Mouse (Mus musculus): ENCODE data around the gene Top2a. TPM values are rescaled to one million over a fixed set of nuclear protein-coding genes. Genes with fewer than 3 reads are reported as not detected.

Gene Top2a
- polyA plus RNA-seq, 1 experiment: 161 TPM

- Histone ChIP-seq H3K27ac (ENCODE audit: control insufficient read depth, insufficient read depth, low read depth, low read length, poor library complexity) (peak overlapping the region; percentile 61), H3K4me3 (replicated peaks; ENCODE audit: control insufficient read depth, low read depth, low read length) (peak overlapping the region; percentile 75), H3K4me1 (ENCODE audit: control insufficient read depth, insufficient read depth, low read length) (peaks cover 5% of the 10 kb centered on the region)
- TF ChIP-seq POLR2A (IDR thresholded peaks at IDR 0.05; ENCODE audit: borderline replicate concordance, control insufficient read depth, low read depth, low read length) (peak; percentile 45; the same call in 1 of the 2 replicates), CTCF (IDR thresholded peaks at IDR 0.05; ENCODE audit: control insufficient read depth, insufficient read depth, low read length) (no peak)
- WGBS: under 1% methylated on average over 32 of the region's 32 CpGs
Observed at GRCm38 (mm10) chr11:98963191-98964021, 60.6 kb downstream of the Top2a start.

GRCm38 (mm10) chr11:98962421-98963095 is 61.4 kb downstream of the Top2a start:
- Histone ChIP-seq H3K27ac (ENCODE audit: control insufficient read depth, insufficient read depth, low read depth, low read length, poor library complexity) (peak overlapping the region; percentile 36), H3K4me3 (replicated peaks; ENCODE audit: control insufficient read depth, low read depth, low read length) (peak overlapping the region; percentile 75)

DNA sequence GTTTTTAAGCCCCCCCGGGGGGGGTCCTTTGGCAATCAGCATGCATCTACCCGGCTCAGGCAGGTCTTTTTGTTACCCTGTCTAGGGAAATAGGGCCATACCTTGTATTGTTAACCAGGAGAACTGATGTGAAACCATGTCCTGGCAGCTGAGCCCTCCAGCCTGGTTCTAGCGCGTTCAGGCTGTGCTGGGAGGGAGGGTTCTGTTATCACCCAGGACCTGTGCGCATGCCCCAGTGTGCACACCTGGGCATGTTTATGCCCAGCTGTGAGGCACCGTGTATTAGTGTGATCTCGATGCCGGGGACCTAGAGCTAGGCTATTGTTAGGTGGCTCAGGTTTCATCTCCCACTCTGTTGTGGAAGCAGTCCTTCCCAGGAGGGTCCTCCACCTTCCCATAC is 62.2 kb downstream of the Top2a start:
- 14% methylated on average over 8 of the region's 8 CpGs for WGBS
- peaks cover 5% of the 10 kb centered on the region for H3K4me1 ChIP-seq (ENCODE audit: control insufficient read depth, insufficient read depth, low read length)
- peak overlapping the region; percentile 84; the same call in 1 of the 2 replicates for H3K27ac ChIP-seq (ENCODE audit: control insufficient read depth, insufficient read depth, low read depth, low read length, poor library complexity)
- TF ChIP-seq CTCF (IDR thresholded peaks at IDR 0.05; ENCODE audit: control insufficient read depth, insufficient read depth, low read length): no peak
- TF ChIP-seq POLR2A (IDR thresholded peaks at IDR 0.05; ENCODE audit: borderline replicate concordance, control insufficient read depth, low read depth, low read length): no peak
- peak overlapping the region; percentile 72 for H3K4me3 ChIP-seq (replicated peaks; ENCODE audit: control insufficient read depth, low read depth, low read length)

More at GRCm38 (mm10) chr11:98962421-98963095, 61.4 kb downstream of the Top2a start:
- peaks cover 5% of the 10 kb centered on the region for H3K4me1 ChIP-seq (ENCODE audit: control insufficient read depth, insufficient read depth, low read length)
- WGBS: 27% methylated on average over 12 of the region's 12 CpGs
- TF ChIP-seq CTCF (IDR thresholded peaks at IDR 0.05; ENCODE audit: control insufficient read depth, insufficient read depth, low read length) (no peak), POLR2A (IDR thresholded peaks at IDR 0.05; ENCODE audit: borderline replicate concordance, control insufficient read depth, low read depth, low read length) (no peak)

- 11% methylated on average over 18 of the region's 18 CpGs for WGBS
- peak overlapping the region; percentile 84 for H3K27ac ChIP-seq (ENCODE audit: control insufficient read depth, insufficient read depth, low read depth, low read length, poor library complexity)
- no peak for TF ChIP-seq POLR2A (IDR thresholded peaks at IDR 0.05; ENCODE audit: borderline replicate concordance, control insufficient read depth, low read depth, low read length)
- no peak for TF ChIP-seq CTCF (IDR thresholded peaks at IDR 0.05; ENCODE audit: control insufficient read depth, insufficient read depth, low read length)
- peak overlapping the region; percentile 72 for H3K4me3 ChIP-seq (replicated peaks; ENCODE audit: control insufficient read depth, low read depth, low read length)
- peaks cover 5% of the 10 kb centered on the region for H3K4me1 ChIP-seq (ENCODE audit: control insufficient read depth, insufficient read depth, low read length)
Observed at GRCm38 (mm10) chr11:98961051-98961592, 62.9 kb downstream of the Top2a start.

DNA sequence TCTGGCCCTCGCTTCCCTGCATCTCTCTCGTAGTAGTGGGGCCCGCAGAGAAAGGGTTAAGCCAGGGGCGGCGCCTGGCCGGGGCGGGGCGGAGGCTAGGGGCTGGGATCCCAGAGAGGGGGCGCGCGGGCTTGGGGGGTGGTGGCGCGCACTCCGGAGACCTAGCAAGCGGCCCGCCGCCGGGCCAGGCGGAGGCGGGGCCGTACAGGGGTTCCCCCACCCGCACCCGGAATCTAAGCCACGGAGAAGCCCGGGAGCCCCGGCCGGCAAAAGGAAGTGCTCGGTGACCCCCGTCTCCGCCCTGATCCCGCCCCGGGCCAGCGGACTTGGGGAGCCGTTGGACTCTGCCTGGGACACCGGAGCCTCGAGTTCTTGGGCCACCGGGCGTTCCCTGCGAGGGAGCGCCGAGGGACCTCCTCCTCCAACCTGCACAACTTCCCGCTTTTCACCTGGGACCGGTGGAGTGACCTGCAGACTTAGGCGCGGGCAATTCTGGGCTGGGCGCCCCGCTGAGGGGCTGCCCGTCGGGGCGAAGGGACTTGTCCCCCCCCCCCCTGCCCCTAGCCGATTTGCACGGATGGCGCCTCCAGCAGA is 63.6 kb downstream of the Top2a start:
- H3K4me3 ChIP-seq (replicated peaks; ENCODE audit: control insufficient read depth, low read depth, low read length): peak overlapping the region; percentile 72
- H3K27ac ChIP-seq (ENCODE audit: control insufficient read depth, insufficient read depth, low read depth, low read length, poor library complexity): peak overlapping the region; percentile 84
- WGBS: under 1% methylated on average over 53 of the region's 53 CpGs
- peaks cover 5% of the 10 kb centered on the region for H3K4me1 ChIP-seq (ENCODE audit: control insufficient read depth, insufficient read depth, low read length)
- TF ChIP-seq POLR2A (IDR thresholded peaks at IDR 0.05; ENCODE audit: borderline replicate concordance, control insufficient read depth, low read depth, low read length) (no peak), CTCF (IDR thresholded peaks at IDR 0.05; ENCODE audit: control insufficient read depth, insufficient read depth, low read length) (no peak)

DNA sequence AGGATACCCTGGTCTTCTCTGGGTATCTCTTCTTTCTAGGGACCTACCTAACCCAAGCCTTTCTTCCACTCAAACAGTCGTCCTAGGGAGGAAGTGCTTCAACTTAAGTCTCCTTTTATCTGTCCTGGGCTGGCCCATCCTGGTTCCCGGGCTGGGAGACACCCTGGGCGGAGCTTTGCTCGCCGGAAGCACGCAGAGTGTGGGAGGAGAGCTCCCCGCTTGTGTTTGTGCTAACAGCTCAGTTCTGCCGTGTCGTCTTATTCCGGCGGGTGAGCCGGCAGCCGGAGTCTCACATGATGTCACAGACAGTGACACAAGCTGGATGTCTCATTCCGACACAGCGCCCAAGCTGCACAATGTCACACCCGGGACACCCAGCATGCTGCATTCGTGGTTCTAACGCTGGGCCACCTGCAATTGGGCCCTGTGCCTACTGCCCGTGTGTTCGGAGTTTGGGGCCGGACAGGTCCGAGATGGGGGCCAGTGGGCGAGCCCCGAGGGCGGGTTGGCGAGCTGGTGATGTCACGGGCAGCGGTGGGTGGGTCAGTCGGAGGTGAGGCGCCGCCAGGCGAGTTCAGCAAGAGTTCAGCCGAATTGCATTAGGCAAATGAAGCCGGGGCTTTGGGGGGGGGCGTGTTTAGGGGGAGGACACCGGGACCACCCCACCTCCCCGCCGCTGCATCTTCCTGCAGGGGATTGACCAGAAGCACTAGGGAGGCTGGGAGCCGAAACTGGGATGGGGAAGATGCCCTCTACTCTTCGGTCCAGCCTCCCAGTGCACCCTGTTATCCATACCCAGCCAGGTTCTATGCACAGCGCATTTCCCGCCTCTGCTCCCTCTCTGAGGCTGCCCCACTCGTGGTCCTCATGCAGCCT is 64.3 kb downstream of the Top2a start:
- peak overlapping the region; percentile 65 for H3K4me3 ChIP-seq (replicated peaks; ENCODE audit: control insufficient read depth, low read depth, low read length)
- 1% methylated on average over 43 of the region's 43 CpGs for WGBS
- H3K27ac ChIP-seq (ENCODE audit: control insufficient read depth, insufficient read depth, low read depth, low read length, poor library complexity): peak overlapping the region; percentile 84
- H3K4me1 ChIP-seq (ENCODE audit: control insufficient read depth, insufficient read depth, low read length): peaks cover 6% of the 10 kb centered on the region
- peak; percentile 72; the same call in 1 of the 2 replicates for TF ChIP-seq POLR2A (IDR thresholded peaks at IDR 0.05; ENCODE audit: borderline replicate concordance, control insufficient read depth, low read depth, low read length)
- TF ChIP-seq CTCF (IDR thresholded peaks at IDR 0.05; ENCODE audit: control insufficient read depth, insufficient read depth, low read length): no peak

- no peak for TF ChIP-seq CTCF (IDR thresholded peaks at IDR 0.05; ENCODE audit: control insufficient read depth, insufficient read depth, low read length)
- no peak for TF ChIP-seq POLR2A (IDR thresholded peaks at IDR 0.05; ENCODE audit: borderline replicate concordance, control insufficient read depth, low read depth, low read length)
- 88% methylated on average over 8 of the region's 10 CpGs for WGBS
- peaks cover 3% of the 10 kb centered on the region; the same call in 1 of the 2 replicates for H3K4me1 ChIP-seq (ENCODE audit: control insufficient read depth, insufficient read depth, low read length)
- no peak overlapping the region for H3K4me3 ChIP-seq (replicated peaks; ENCODE audit: control insufficient read depth, low read depth, low read length)
- no peak overlapping the region for H3K27ac ChIP-seq (ENCODE audit: control insufficient read depth, insufficient read depth, low read depth, low read length, poor library complexity)
Observed at GRCm38 (mm10) chr11:98956340-98956739, 67.6 kb downstream of the Top2a start.

Measured in bone marrow, adult 2 months (tissue).